In the genomic region with DNA sequence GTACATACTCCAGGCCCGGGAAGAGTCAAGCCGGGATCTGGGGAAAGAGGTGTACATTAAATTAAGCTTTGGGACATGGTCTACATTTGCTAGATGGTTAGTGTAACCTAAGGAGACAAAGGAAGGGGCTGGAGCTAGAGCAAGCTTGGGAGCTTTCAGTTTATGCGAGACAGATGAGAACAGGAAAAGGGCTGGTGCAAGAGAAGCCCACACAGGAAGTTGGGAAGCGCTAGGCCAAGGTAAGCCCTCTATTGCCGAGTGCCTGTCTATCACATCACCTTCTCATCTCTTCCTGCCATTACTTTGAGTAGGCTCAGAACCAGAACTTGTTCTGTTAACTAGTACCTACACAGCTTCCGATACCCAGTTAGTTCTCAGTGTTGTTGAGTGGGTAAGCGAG, we compare ENCODE assay signal across 19 mouse cellular contexts.
DNase-seq lines count a peak whose midpoint lies in the region; ATAC-seq and TF ChIP-seq lines count a peak whose summit lies in the region.
"Had no signal": no experiment of that assay in that cellular context is flagged by ENCODE, and none has a peak within 500 bp of the region (broad histone marks: within the 10 kb centered on the region; RNA-seq: fewer than 3 reads in every experiment).

No protein-coding gene starts in this region.

- no peaks in the 10 kb centered on the region for H3K9me3 ChIP-seq in heart, postnatal 0 days (replicated peaks; ENCODE audit: control insufficient read depth, low read length)
- H3K9me3 ChIP-seq in intestine, embryonic 16.5 days (ENCODE audit: control insufficient read depth, low read length) = no peaks in the 10 kb centered on the region
- H3K9me3 ChIP-seq: limb, embryonic 10.5 days; neural tube, embryonic 12.5 days had no signal

- H3K9ac ChIP-seq in heart, postnatal 0 days (replicated peaks; ENCODE audit: low read depth, low read length) = no peak overlapping the region
- no peak overlapping the region for H3K9ac ChIP-seq in intestine, embryonic 16.5 days (ENCODE audit: low read depth, low read length)
- H3K9ac ChIP-seq: forebrain, postnatal 0 days; neural tube, embryonic 12.5 days had no signal

- H3K27ac ChIP-seq in heart, postnatal 0 days (ENCODE audit: low read depth) = peak overlapping the region; percentile 36; the same call in 1 of the 2 replicates
- H3K27ac ChIP-seq in intestine, embryonic 16.5 days (ENCODE audit: low read length) = no peak overlapping the region
- H3K27ac ChIP-seq: limb, embryonic 10.5 days; neural tube, embryonic 12.5 days had no signal

- WGBS in heart, postnatal 0 days = 59% methylated on average over 7 of the region's 7 CpGs
- 84% methylated on average over 7 of the region's 7 CpGs for WGBS in intestine, embryonic 16.5 days

- no peaks in the 10 kb centered on the region for H3K36me3 ChIP-seq in heart, postnatal 0 days (replicated peaks; ENCODE audit: control insufficient read depth, insufficient read depth, low read length)
- H3K36me3 ChIP-seq in intestine, embryonic 16.5 days (ENCODE audit: control insufficient read depth, insufficient read depth, low read length) = no peaks in the 10 kb centered on the region
- H3K36me3 ChIP-seq: neural tube, embryonic 12.5 days had no signal

- H3K4me3 ChIP-seq in heart, postnatal 0 days (ENCODE audit: low read depth, low read length) = no peak overlapping the region
- no peak overlapping the region for H3K4me3 ChIP-seq in intestine, embryonic 16.5 days (ENCODE audit: low read length)
- H3K4me3 ChIP-seq: limb, embryonic 10.5 days; neural tube, embryonic 12.5 days had no signal

- ATAC-seq in heart, postnatal 0 days (ENCODE audit: insufficient read depth, low read depth) = no peak
- ATAC-seq in inflammation-experienced regulatory T-cells, adult 6 months = peak; percentile 95
- no peak for ATAC-seq in intestine, embryonic 16.5 days
- ATAC-seq: forebrain, postnatal 0 days; hindbrain, embryonic 16.5 days; Patski had no signal

- no peaks in the 10 kb centered on the region for H3K27me3 ChIP-seq in heart, postnatal 0 days (ENCODE audit: control insufficient read depth, insufficient read depth, low read length)
- H3K27me3 ChIP-seq in intestine, embryonic 16.5 days (replicated peaks; ENCODE audit: control insufficient read depth, insufficient read depth, low read length) = no peaks in the 10 kb centered on the region
- H3K27me3 ChIP-seq: CH12.LX; neural tube, embryonic 12.5 days; Patski had no signal

- no peak for TF ChIP-seq CTCF in heart, postnatal 0 days (IDR thresholded peaks at IDR 0.05; ENCODE audit: low read depth)

- DNase-seq in heart, postnatal 0 days (ENCODE audit: low spot score) = no peak
- no peak for DNase-seq in heart, postnatal 25 days (ENCODE audit: low spot score)
- peak; percentile 30 to 33 for DNase-seq in CD8-positive naive resting alpha-beta T cell, adult 2 months (ENCODE audit: low read depth in 2 of 2, low spot score in 2 of 2)
- DNase-seq in naive thymus-derived CD4-positive, alpha-beta T cell, adult 2 months (ENCODE audit: low read depth) = peak; percentile 70
- DNase-seq in right cerebral cortex, postnatal 14 days = no peak
- DNase-seq in gastrocnemius, postnatal 14 days = no peak
- DNase-seq: adrenal gland, postnatal 25 days; forebrain, postnatal 0 days; heart, adult 18-20 months; layer of hippocampus, adult 9-11 months; midbrain, embryonic 14.5 days; retina, postnatal 1 day had no signal

- H3K4me2 ChIP-seq in heart, postnatal 0 days (ENCODE audit: low read depth, low read length) = no peak overlapping the region
- no peak overlapping the region for H3K4me2 ChIP-seq in intestine, embryonic 16.5 days (ENCODE audit: low read depth, low read length)
- H3K4me2 ChIP-seq: neural tube, embryonic 12.5 days had no signal

- intact Hi-C loops in heart, postnatal 25 days (cut with DNase I) = no loop called here
- intact Hi-C loops in gastrocnemius, postnatal 14 days (cut with DNase I; ENCODE audit: low total_unique reads) = no loop called here

- no peak for TF ChIP-seq EP300 in heart, postnatal 0 days (IDR thresholded peaks at IDR 0.05; ENCODE audit: low read depth)

- peaks cover 8% of the 10 kb centered on the region for H3K4me1 ChIP-seq in heart, postnatal 0 days (ENCODE audit: control insufficient read depth, insufficient read depth)
- peaks cover 14% of the 10 kb centered on the region for H3K4me1 ChIP-seq in intestine, embryonic 16.5 days (ENCODE audit: control insufficient read depth, insufficient read depth, low read length)

Comparison
In these comparisons a context has a peak if more than half of its experiments do, and no peak if none do; other contexts are left out.
1. DNase-seq: peak in CD8-positive naive resting alpha-beta T cell, adult 2 months (2 of 2) and naive thymus-derived CD4-positive, alpha-beta T cell, adult 2 months (single experiment); none in heart, postnatal 0 days (single experiment), heart, postnatal 25 days (single experiment), right cerebral cortex, postnatal 14 days (single experiment) and gastrocnemius, postnatal 14 days (single experiment).